Mouse (Mus musculus) left cerebral cortex, postnatal 25 days (tissue): ENCODE results near the gene Gatd1. TPM values are rescaled to one million over a fixed set of nuclear protein-coding genes. Genes with fewer than 3 reads are reported as not detected.

ENCODE experiments used
- DNase-seq, 2 experiments: peaks; one replicate each; pipeline ENCODE4 v3.0.0; 2022; ENCODE audit warnings: low spot score in 2 of 2, mixed read lengths in 1 of 2
- intact Hi-C: fragments of 180-260 bp; cut with DNase I; formaldehyde crosslinking; loops from one replicate; pipeline ENCODE4 v1.15.1; 2025
- total RNA-seq, 2 experiments: library from RNA; stranded (reverse); gene quantifications; 2 replicates each; pipeline ENCODE4 v1.2.3; 2021

The Gatd1 gene
- total RNA-seq, 2 experiments from 2014 or later = 41.3 to 48.4 TPM

- intact Hi-C loops = no loop called here
- no peak for DNase-seq
These were observed 18.6 kb downstream of the Gatd1 start for GRCm38 (mm10) chr7:141395348-141395747.

- intact Hi-C loops = no loop called here
- peak in 1 of 2 experiments; percentile 43 for DNase-seq
These were observed 19.2 kb downstream of the Gatd1 start for GRCm38 (mm10) chr7:141394771-141395170.

- no peak for DNase-seq
- intact Hi-C loops = no loop called here
These were observed 19.8 kb downstream of the Gatd1 start for GRCm38 (mm10) chr7:141394158-141394557.

GRCm38 (mm10) chr7:141392552-141393222 lies 21.2 kb downstream of the Gatd1 start:
- no peak for DNase-seq
- intact Hi-C loops = no loop called here

GRCm38 (mm10) chr7:141391625-141392551 lies 22.0 kb downstream of the Gatd1 start, which contains the start of gene Taldo1:
Gene Taldo1, plus strand, starts transcription at chr7:141392199.
- DNase-seq = peak; percentile 97
- intact Hi-C loops = no loop called here

- intact Hi-C loops = no loop called here
- DNase-seq = no peak
These were observed 23.3 kb downstream of the Gatd1 start for GRCm38 (mm10) chr7:141390326-141391259.

- no peak for DNase-seq
- intact Hi-C loops = no loop called here
These were observed 25.3 kb downstream of the Gatd1 start for GRCm38 (mm10) chr7:141388487-141389109.

- intact Hi-C loops = no loop called here
- no peak for DNase-seq
These were observed 26.0 kb downstream of the Gatd1 start for GRCm38 (mm10) chr7:141387807-141388486.

GRCm38 (mm10) chr7:141381068-141381835 lies 32.7 kb downstream of the Gatd1 start:
- DNase-seq = peak in 1 of 2 experiments; percentile 13
- intact Hi-C loops = no loop called here

GRCm38 (mm10) chr7:141379584-141379983 lies 34.4 kb downstream of the Gatd1 start:
- no peak for DNase-seq
- intact Hi-C loops = no loop called here

- no peak for DNase-seq
- intact Hi-C loops = no loop called here
These were observed 39.5 kb downstream of the Gatd1 start for GRCm38 (mm10) chr7:141374399-141374798.

GRCm38 (mm10) chr7:141373611-141374010 lies 40.3 kb downstream of the Gatd1 start:
- intact Hi-C loops = no loop called here
- DNase-seq = no peak

- intact Hi-C loops = no loop called here
- no peak for DNase-seq
These were observed 41.9 kb downstream of the Gatd1 start for GRCm38 (mm10) chr7:141371942-141372595.

- no peak for DNase-seq
- intact Hi-C loops = no loop called here
These were observed 44.0 kb downstream of the Gatd1 start for GRCm38 (mm10) chr7:141369918-141370317.

GRCm38 (mm10) chr7:141367358-141367757 lies 46.6 kb downstream of the Gatd1 start:
- no peak for DNase-seq
- intact Hi-C loops = no loop called here

- intact Hi-C loops = no loop called here
- DNase-seq = peak in 1 of 2 experiments; percentile 16
These were observed 48.9 kb downstream of the Gatd1 start for GRCm38 (mm10) chr7:141365049-141365445.

GRCm38 (mm10) chr7:141364349-141365048 lies 49.4 kb downstream of the Gatd1 start:
- no peak for DNase-seq
- intact Hi-C loops = loop anchor here (5.0 kb wide), 1 partner anchor 97 kb away; the partner anchor contains the start of gene Irf7
